Mouse (Mus musculus) embryonic facial prominence, embryonic 15.5 days (tissue): ENCODE data around the gene Cbln1. TPM values are rescaled to one million over a fixed set of nuclear protein-coding genes. Genes with fewer than 3 reads are reported as not detected.

Source experiments
- ATAC-seq: fragments of 200-750 bp; cut with Nextera tagmentation; 2 replicates; pipeline ENCODE4 v1.8.0; 2017; ENCODE audit warnings: low read depth, moderate TSS enrichment; ENCODE audit not compliant: insufficient number of reproducible peaks, low FRiP score, low TSS enrichment
- H3K27ac ChIP-seq: fragments of 300-500 bp; sonication (generic); replicated peaks from 2 replicates; pipeline ENCODE4 v1.5.1; 2015; ENCODE audit warnings: mild to moderate bottlenecking, inconsistent platforms
- H3K27me3 ChIP-seq: fragments of 300-500 bp; sonication (generic); 2 replicates; pipeline ENCODE4 v1.6.1; 2015; ENCODE audit warnings: inconsistent platforms
- H3K36me3 ChIP-seq: fragments of 300-500 bp; sonication (generic); 2 replicates; pipeline ENCODE4 v1.6.1; 2015; ENCODE audit warnings: mild to moderate bottlenecking, inconsistent platforms
- H3K4me1 ChIP-seq: fragments of 300-500 bp; sonication (generic); 2 replicates; pipeline ENCODE4 v1.6.1; 2015; ENCODE audit warnings: inconsistent platforms
- H3K4me2 ChIP-seq: fragments of 300-500 bp; sonication (generic); replicated peaks from 2 replicates; pipeline ENCODE4 v1.6.1; 2015; ENCODE audit warnings: mild to moderate bottlenecking, inconsistent platforms
- H3K4me3 ChIP-seq: fragments of 300-500 bp; sonication (generic); replicated peaks from 2 replicates; pipeline ENCODE4 v1.5.1; 2015; ENCODE audit warnings: mild to moderate bottlenecking, inconsistent platforms
- H3K9ac ChIP-seq: fragments of 300-500 bp; sonication (generic); 2 replicates; pipeline ENCODE4 v1.6.1; 2015; ENCODE audit warnings: inconsistent platforms
- H3K9me3 ChIP-seq: fragments of 300-500 bp; sonication (generic); replicated peaks from 2 replicates; pipeline ENCODE4 v1.6.1; 2016; ENCODE audit warnings: inconsistent platforms
- WGBS: fragments of 180-500 bp; shearing (Covaris S2); methylation state at CpG from one replicate; pipeline ENCODE4 v1.1.7; 2015; 5-methylcytosine and 5-hydroxymethylcytosine counted together
- polyA plus RNA-seq: library from polyadenylated mRNA; unstranded; fragments of >200 nt; fragmentation: Nextera tagmentation; extraction: Ambion mirVana; gene quantifications from 2 replicates; pipeline ENCODE4 v1.2.1, GENCODE M21; 2015

Cbln1 gene
- polyA plus RNA-seq, 1 experiment from 2014 or later, result 0.61 TPM

- peaks cover 93% of the 10 kb centered on the region for H3K27me3 ChIP-seq
- H3K36me3 ChIP-seq, result no peaks in the 10 kb centered on the region
- H3K9ac ChIP-seq, result no peak overlapping the region
- no peaks in the 10 kb centered on the region for H3K9me3 ChIP-seq
- H3K27ac ChIP-seq, result no peak overlapping the region
- H3K4me2 ChIP-seq, result peak overlapping the region; percentile 35
- ATAC-seq, result no peak
- H3K4me1 ChIP-seq, result peaks cover 43% of the 10 kb centered on the region
- WGBS, result 1% methylated on average over 59 of the region's 59 CpGs
- peak overlapping the region; percentile 51 for H3K4me3 ChIP-seq
Measured at GRCm38 (mm10) chr8:87469931-87470833, 2.2 kb downstream of the Cbln1 start.

DNA sequence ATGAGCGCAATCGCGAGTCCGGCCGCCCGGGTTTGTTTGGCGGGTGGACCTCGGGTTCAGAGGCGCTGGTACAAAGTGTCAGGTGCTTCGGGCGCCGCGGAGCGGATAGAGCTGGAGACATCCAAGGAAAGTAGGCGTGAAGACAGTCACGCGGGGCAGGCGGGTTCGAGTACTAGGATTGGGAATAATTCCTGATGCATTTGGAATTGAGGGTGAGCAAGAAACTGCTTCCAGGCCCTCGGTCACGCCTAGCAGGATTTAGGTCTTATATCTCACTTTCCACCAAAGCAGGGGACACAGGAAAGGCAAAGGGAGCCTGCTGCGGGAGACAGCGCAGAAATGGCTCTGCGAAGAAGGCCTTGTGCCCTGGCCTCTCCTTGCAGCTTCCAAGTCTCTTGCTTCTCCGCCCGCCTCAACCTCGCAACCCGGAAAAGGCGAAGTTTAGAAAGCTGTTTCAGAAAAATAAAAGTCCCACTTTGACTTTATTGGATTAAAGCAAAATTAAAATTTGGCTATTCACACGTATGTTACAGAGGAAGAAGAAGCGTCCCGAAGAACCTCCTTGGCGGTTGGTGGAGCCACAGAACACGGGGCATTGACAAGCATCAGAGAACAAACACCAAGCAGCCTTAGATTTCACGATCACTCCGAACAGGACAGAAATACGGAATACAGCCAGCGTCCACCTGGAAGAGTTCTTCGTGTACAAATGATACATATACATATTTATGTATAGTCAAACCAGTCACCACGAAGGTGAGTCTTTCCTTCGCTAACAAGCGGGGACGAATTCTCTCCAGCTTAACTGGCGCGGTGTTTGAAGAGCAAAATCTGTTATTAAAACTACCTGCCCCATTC lies 3.2 kb downstream of the Cbln1 start:
- Histone ChIP-seq H3K9ac (no peak overlapping the region), H3K4me1 (peaks cover 43% of the 10 kb centered on the region), H3K27me3 (peaks cover 90% of the 10 kb centered on the region), H3K4me2 (0 out of 2 replicates have a peak overlapping the region, but pooled peaks have one; percentile 24), H3K4me3 (peak overlapping the region; percentile 14), H3K36me3 (no peaks in the 10 kb centered on the region), H3K27ac (no peak overlapping the region), H3K9me3 (no peaks in the 10 kb centered on the region)
- no peak for ATAC-seq
- 4% methylated on average over 45 of the region's 45 CpGs for WGBS

- H3K27ac ChIP-seq, result no peak overlapping the region
- H3K9me3 ChIP-seq, result no peaks in the 10 kb centered on the region
- peak overlapping the region; percentile 14 for H3K4me3 ChIP-seq
- H3K36me3 ChIP-seq, result no peaks in the 10 kb centered on the region
- H3K4me2 ChIP-seq, result peak overlapping the region; percentile 24; the same call in 1 of the 2 replicates
- peaks cover 42% of the 10 kb centered on the region for H3K4me1 ChIP-seq
- H3K27me3 ChIP-seq, result peaks cover 84% of the 10 kb centered on the region
- WGBS, result 1% methylated on average over 23 of the region's 23 CpGs
- H3K9ac ChIP-seq, result no peak overlapping the region
- ATAC-seq, result no peak
Measured at GRCm38 (mm10) chr8:87468416-87468957, 3.9 kb downstream of the Cbln1 start.

- Histone ChIP-seq H3K9me3 (no peaks in the 10 kb centered on the region), H3K27ac (no peak overlapping the region), H3K27me3 (peaks cover 78% of the 10 kb centered on the region), H3K36me3 (no peaks in the 10 kb centered on the region), H3K4me2 (no peak overlapping the region), H3K9ac (no peak overlapping the region), H3K4me3 (no peak overlapping the region), H3K4me1 (peaks cover 37% of the 10 kb centered on the region)
- no peak for ATAC-seq
- WGBS, result 28% methylated on average over 3 of the region's 3 CpGs
Measured at GRCm38 (mm10) chr8:87467906-87468305, 4.5 kb downstream of the Cbln1 start.

- no peak overlapping the region for H3K9ac ChIP-seq
- 77% methylated on average over 1 of the region's 1 CpGs for WGBS
- ATAC-seq, result no peak
- no peaks in the 10 kb centered on the region for H3K36me3 ChIP-seq
- H3K27ac ChIP-seq, result no peak overlapping the region
- H3K4me1 ChIP-seq, result peaks cover 30% of the 10 kb centered on the region
- H3K9me3 ChIP-seq, result no peaks in the 10 kb centered on the region
- H3K4me3 ChIP-seq, result no peak overlapping the region
- peaks cover 71% of the 10 kb centered on the region for H3K27me3 ChIP-seq
- no peak overlapping the region for H3K4me2 ChIP-seq
Measured at GRCm38 (mm10) chr8:87466936-87467602, 5.3 kb downstream of the Cbln1 start.

DNA sequence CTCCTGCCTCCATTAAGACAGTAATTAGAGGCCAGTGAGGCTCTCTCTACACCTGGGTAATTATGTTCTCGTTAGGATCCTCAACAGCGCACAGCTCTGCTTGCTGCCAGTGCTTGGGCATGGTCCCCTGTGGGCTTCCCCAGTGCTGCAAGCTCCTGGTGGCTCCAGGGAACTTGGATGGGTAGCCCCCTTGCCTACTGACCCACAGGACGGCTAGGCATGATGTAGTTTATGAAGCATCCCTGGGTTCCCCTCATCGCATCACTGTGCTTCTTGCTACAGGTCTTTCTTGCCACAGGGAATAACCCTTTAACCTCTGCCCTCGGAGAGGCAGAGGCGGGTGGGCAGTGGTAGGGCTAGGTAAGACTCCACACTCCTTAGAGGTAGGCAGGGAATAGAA lies 6.1 kb downstream of the Cbln1 start:
- Histone ChIP-seq H3K9ac (no peak overlapping the region), H3K27me3 (peaks cover 64% of the 10 kb centered on the region)

GRCm38 (mm10) chr8:87464446-87464845 lies 8.0 kb downstream of the Cbln1 start:
- Histone ChIP-seq H3K4me1 (peaks cover 12% of the 10 kb centered on the region), H3K27me3 (peaks cover 45% of the 10 kb centered on the region), H3K9ac (no peak overlapping the region), H3K4me3 (no peak overlapping the region), H3K9me3 (no peaks in the 10 kb centered on the region), H3K27ac (no peak overlapping the region), H3K36me3 (no peaks in the 10 kb centered on the region), H3K4me2 (no peak overlapping the region)
- ATAC-seq, result no peak
- 70% methylated on average over 3 of the region's 3 CpGs for WGBS

More for the DNA sequence above, 6.1 kb downstream of the Cbln1 start:
- no peak for ATAC-seq
- 33% methylated on average over 6 of the region's 6 CpGs for WGBS
- Histone ChIP-seq H3K27ac (no peak overlapping the region), H3K9me3 (no peaks in the 10 kb centered on the region), H3K4me1 (peaks cover 23% of the 10 kb centered on the region), H3K4me3 (no peak overlapping the region), H3K4me2 (no peak overlapping the region), H3K36me3 (no peaks in the 10 kb centered on the region)

- H3K9me3 ChIP-seq, result no peaks in the 10 kb centered on the region
- H3K4me1 ChIP-seq, result 0 out of 2 replicates have a peak, but pooled peaks cover 3% of the 10 kb centered on the region
- H3K27me3 ChIP-seq, result peaks cover 20% of the 10 kb centered on the region
- H3K4me2 ChIP-seq, result no peak overlapping the region
- H3K9ac ChIP-seq, result no peak overlapping the region
- H3K36me3 ChIP-seq, result no peaks in the 10 kb centered on the region
- 27% methylated on average over 5 of the region's 5 CpGs for whole genome bisulfite sequencing
- H3K27ac ChIP-seq, result no peak overlapping the region
- no peak for ATAC-seq
- H3K4me3 ChIP-seq, result no peak overlapping the region
Measured at GRCm38 (mm10) chr8:87461801-87462200, 10.6 kb downstream of the Cbln1 start.

GRCm38 (mm10) chr8:87456949-87457348 lies 15.5 kb downstream of the Cbln1 start:
- no peak overlapping the region for H3K4me3 ChIP-seq
- H3K27me3 ChIP-seq, result no peaks in the 10 kb centered on the region
- H3K27ac ChIP-seq, result no peak overlapping the region
- no peak overlapping the region for H3K4me2 ChIP-seq
- H3K36me3 ChIP-seq, result no peaks in the 10 kb centered on the region
- no peak overlapping the region for H3K9ac ChIP-seq
- no peaks in the 10 kb centered on the region for H3K9me3 ChIP-seq
- 0 out of 2 replicates have a peak, but pooled peaks cover 3% of the 10 kb centered on the region for H3K4me1 ChIP-seq
- no peak for ATAC-seq
- 79% methylated on average over 4 of the region's 4 CpGs for WGBS

DNA sequence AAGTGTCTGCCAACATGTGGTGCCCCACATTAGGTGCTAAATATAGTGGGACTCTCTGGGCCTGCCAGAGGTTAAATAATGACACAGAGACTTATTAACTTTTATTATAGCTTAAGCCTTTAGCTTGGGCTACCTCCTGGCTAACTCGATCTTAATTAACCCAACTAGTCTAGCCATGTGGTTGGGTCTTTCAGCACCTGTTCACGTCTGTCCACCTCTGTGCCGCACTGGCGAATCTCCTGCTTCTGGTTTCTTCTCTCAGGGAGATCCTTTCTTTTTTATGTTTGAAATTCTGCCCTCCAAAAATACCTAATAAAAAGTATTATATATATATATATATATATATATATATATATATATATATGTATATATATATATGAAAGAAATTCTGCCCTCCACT lies 19.6 kb downstream of the Cbln1 start:
- WGBS, result 85% methylated on average over 4 of the region's 4 CpGs
- H3K36me3 ChIP-seq, result no peaks in the 10 kb centered on the region
- H3K9me3 ChIP-seq, result no peaks in the 10 kb centered on the region

More for the DNA sequence above, 19.6 kb downstream of the Cbln1 start:
- Histone ChIP-seq H3K27ac (no peak overlapping the region), H3K27me3 (no peaks in the 10 kb centered on the region), H3K4me1 (no peaks in the 10 kb centered on the region), H3K4me2 (no peak overlapping the region), H3K9ac (no peak overlapping the region), H3K4me3 (no peak overlapping the region)
- ATAC-seq, result no peak
